Mouse (Mus musculus) spleen, adult 2 months (tissue): Measurements from ENCODE around the gene Agmo. TPM values are rescaled to one million over a fixed set of nuclear protein-coding genes. Genes with fewer than 3 reads are reported as not detected.

Experiments
- DNase-seq, 2 experiments: peaks; one replicate each; pipeline versions ENCODE4 v3.0.0 to v3.0.0-alpha.2; 2012 to 2021; ENCODE audit warnings: low spot score in 2 of 2, low read depth in 1 of 2
- H3K27ac ChIP-seq: fragments of 200-500 bp; 2 replicates; pipeline ENCODE4 v1.5.1; 2012; ENCODE audit warnings: low read length, inconsistent platforms; ENCODE audit not compliant: insufficient read depth
- H3K27me3 ChIP-seq: fragments of 200-500 bp; 2 replicates; pipeline ENCODE4 v1.6.1; 2012; ENCODE audit warnings: mild to moderate bottlenecking, moderate library complexity, low read length, inconsistent platforms; ENCODE audit not compliant: control insufficient read depth, insufficient read depth
- H3K36me3 ChIP-seq: fragments of 200-500 bp; 2 replicates; pipeline ENCODE4 v1.6.1; 2012; ENCODE audit warnings: mild to moderate bottlenecking, low read length, inconsistent platforms; ENCODE audit not compliant: control insufficient read depth, insufficient read depth
- H3K4me1 ChIP-seq: fragments of 200-500 bp; 2 replicates; pipeline ENCODE4 v1.6.1; 2011; ENCODE audit warnings: inconsistent platforms; ENCODE audit not compliant: control insufficient read depth, insufficient read depth, insufficient read length
- H3K4me3 ChIP-seq: fragments of 200-500 bp; 2 replicates; pipeline ENCODE4 v1.5.1; 2011; ENCODE audit warnings: mild to moderate bottlenecking, inconsistent platforms; ENCODE audit not compliant: insufficient read depth, insufficient read length; ENCODE audit errors: extremely low read depth
- CTCF ChIP-seq: fragments of 200-500 bp; IDR thresholded peaks from 2 replicates; pipeline ENCODE4 v1.5.1; 2011; ENCODE audit warnings: mild to moderate bottlenecking, inconsistent platforms; ENCODE audit not compliant: insufficient read depth, insufficient read length, insufficient replicate concordance; ENCODE audit errors: extremely low read depth
- POLR2A ChIP-seq: fragments of 200-500 bp; IDR thresholded peaks from 2 replicates; pipeline ENCODE4 v1.6.1; 2011; ENCODE audit warnings: low read depth, low read length, inconsistent platforms
- WGBS: fragments of 180-500 bp; shearing (Covaris S2); methylation state at CpG from one replicate; pipeline ENCODE4 v1.1.7; 2018; 5-methylcytosine and 5-hydroxymethylcytosine counted together
- polyA plus RNA-seq: library from polyadenylated mRNA; depleted of rRNA; stranded (reverse); fragments of >200 nt; gene quantifications from 2 replicates; pipeline ENCODE4 v1.2.3, GENCODE M21; 2012; rRNA removed

Gene Agmo
- polyA plus RNA-seq, 1 experiment: 0.42 TPM

DNA sequence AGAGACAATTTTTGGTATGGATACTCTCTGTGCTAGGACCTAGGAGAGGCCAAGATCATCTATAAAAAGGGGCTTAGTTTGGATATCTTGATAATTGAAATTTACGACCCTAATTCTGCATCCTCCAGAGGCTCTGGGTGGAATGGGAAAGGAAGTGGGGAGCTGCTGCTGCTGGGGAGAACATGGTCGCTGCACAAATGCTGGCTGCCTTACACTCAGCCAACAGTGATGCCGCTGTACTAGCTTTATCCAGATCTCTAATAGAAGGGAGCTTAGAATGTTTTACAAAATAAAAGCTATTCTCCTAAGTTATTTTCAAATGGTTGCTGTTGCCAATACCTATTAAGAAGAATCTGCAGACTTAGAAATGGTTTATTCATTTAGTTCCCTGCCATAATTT lies 351.4 kb downstream of the Agmo start:
- WGBS: 54% methylated on average over 3 of the region's 3 CpGs
- Histone ChIP-seq H3K36me3 (no peaks in the 10 kb centered on the region), H3K4me3 (no peak overlapping the region), H3K4me1 (no peaks in the 10 kb centered on the region), H3K27ac (no peak overlapping the region), H3K27me3 (no peaks in the 10 kb centered on the region)
- no peak for DNase-seq
- TF ChIP-seq POLR2A (no peak), CTCF (no peak)

DNA sequence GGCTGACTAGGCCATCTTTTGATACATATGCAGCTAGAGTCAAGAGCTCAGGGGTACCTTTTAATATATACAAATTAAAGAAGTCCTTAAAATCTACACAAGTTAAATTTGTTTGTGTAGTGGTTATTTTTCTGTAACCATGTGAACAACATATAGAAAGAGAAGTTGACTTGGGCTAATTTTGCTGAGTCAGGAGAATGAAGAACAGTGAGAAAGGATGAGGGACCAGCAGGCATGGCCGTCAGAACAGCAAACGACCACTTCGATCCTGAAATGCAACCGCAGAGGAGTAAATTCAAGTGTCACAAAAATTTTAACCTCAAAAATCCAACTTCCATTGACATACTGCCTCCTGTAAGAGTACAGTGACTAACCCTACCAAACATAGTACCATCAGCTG lies 371.4 kb downstream of the Agmo start:
- H3K4me1 ChIP-seq: no peaks in the 10 kb centered on the region
- WGBS: 95% methylated on average over 4 of the region's 4 CpGs

DNA sequence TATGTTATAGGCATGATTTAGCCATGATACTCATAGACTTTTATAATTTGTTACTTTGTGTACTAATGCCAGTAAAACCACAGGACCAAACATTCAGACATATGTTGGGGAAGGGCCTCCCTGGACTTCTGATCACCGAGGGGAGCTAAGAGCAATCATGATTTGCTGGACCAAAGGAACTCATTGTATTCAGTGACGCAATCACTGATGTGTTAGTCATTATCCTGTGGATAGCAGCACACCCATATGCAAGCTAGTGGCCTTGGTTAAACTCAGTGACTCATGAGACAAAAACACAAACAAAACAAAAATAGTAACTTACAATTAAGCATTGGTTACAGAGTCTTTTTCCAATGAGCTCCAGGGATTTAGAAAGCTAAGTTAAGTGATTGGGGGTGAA lies 373.3 kb downstream of the Agmo start:
- 85% methylated on average over 2 of the region's 2 CpGs for WGBS
- no peaks in the 10 kb centered on the region for H3K36me3 ChIP-seq
- H3K27ac ChIP-seq: no peak overlapping the region
- no peak overlapping the region for H3K4me3 ChIP-seq
- TF ChIP-seq CTCF (no peak), POLR2A (no peak)
- no peak for DNase-seq
- no peaks in the 10 kb centered on the region for H3K4me1 ChIP-seq
- H3K27me3 ChIP-seq: no peaks in the 10 kb centered on the region; the same call in 1 of the 2 replicates

More for the DNA sequence above, 371.4 kb downstream of the Agmo start:
- no peaks in the 10 kb centered on the region; the same call in 1 of the 2 replicates for H3K27me3 ChIP-seq
- H3K36me3 ChIP-seq: no peaks in the 10 kb centered on the region
- TF ChIP-seq POLR2A (no peak), CTCF (no peak)
- no peak overlapping the region for H3K27ac ChIP-seq
- no peak for DNase-seq
- no peak overlapping the region for H3K4me3 ChIP-seq

DNA sequence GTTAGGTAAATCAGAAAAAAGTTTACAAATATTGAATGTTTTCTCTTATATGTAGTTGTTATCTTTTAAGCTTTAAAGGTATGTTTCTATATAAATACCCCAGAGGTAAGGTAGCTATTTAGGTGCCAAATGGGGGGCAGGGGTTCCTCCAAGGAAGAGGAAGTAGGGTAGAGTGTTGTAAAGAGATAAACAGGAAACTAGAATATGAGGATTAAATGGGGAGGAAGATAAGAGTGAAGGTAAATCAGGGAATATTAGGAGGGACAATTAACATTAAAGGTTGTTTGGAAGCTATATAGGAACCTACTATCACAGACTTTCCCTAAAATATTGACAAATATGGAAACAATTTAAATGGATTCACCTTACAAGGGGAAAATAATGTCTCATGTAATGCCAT lies 382.6 kb downstream of the Agmo start:
- H3K27me3 ChIP-seq: no peaks in the 10 kb centered on the region
- TF ChIP-seq CTCF (no peak), POLR2A (no peak)
- no peak for DNase-seq
- H3K27ac ChIP-seq: no peak overlapping the region
- no peak overlapping the region for H3K4me3 ChIP-seq
- H3K4me1 ChIP-seq: no peaks in the 10 kb centered on the region
- H3K36me3 ChIP-seq: no peaks in the 10 kb centered on the region

Other genes with a start within 250 kb of the Agmo start
- 0.06 and 0.08 TPM in 2 replicates for gene Meox2, start 133.1 kb upstream of the Agmo start, polyA plus RNA-seq